Mouse (Mus musculus) G1E (cell line): ENCODE measurements around the gene Phf11a. TPM values are rescaled to one million over a fixed set of nuclear protein-coding genes. Genes with fewer than 3 reads are reported as not detected.
"Not testable (repeated sequence)": the region's sequence is repeated elsewhere in the genome, so short reads cannot be mapped to it uniquely, and the experiment has no call there.

Experiments used
- ATAC-seq: 2 replicates; pipeline ENCODE4 v1.8.0; 2016; ENCODE audit warnings: mild to moderate bottlenecking; ENCODE audit not compliant: insufficient number of reproducible peaks, poor library complexity, low FRiP score, severe bottlenecking; ENCODE audit errors: extremely low read depth
- DNase-seq: peaks from one replicate; pipeline ENCODE4 v3.0.0; 2012; ENCODE audit warnings: low spot score
- H3K27me3 ChIP-seq: 2 replicates; pipeline ENCODE4 v1.6.1; 2012; ENCODE audit warnings: mild to moderate bottlenecking, low read length, inconsistent platforms; ENCODE audit not compliant: insufficient read depth
- H3K36me3 ChIP-seq: replicated peaks from 2 replicates; pipeline ENCODE3; 2012; ENCODE audit warnings: mild to moderate bottlenecking, inconsistent platforms
- H3K4me1 ChIP-seq: 2 replicates; pipeline ENCODE4 v1.6.1; 2012; ENCODE audit warnings: low read depth, low read length, inconsistent platforms, mixed read lengths; ENCODE audit not compliant: insufficient read depth
- H3K4me3 ChIP-seq: 2 replicates; pipeline ENCODE4 v1.5.1; 2012; ENCODE audit warnings: low read depth, mild to moderate bottlenecking, inconsistent platforms, low read length, moderate library complexity, mixed read lengths
- H3K9me3 ChIP-seq: replicated peaks from 2 replicates; pipeline ENCODE4 v1.6.1; 2012; ENCODE audit warnings: inconsistent platforms
- CTCF ChIP-seq: IDR thresholded peaks from 2 replicates; pipeline ENCODE4 v1.5.1; 2012; ENCODE audit warnings: low read depth, low read length, inconsistent platforms, mixed read lengths
- GATA1 ChIP-seq: IDR thresholded peaks from 2 replicates; pipeline ENCODE4 v1.6.1; 2012; ENCODE audit warnings: borderline replicate concordance, low read length, inconsistent platforms, mixed read lengths
- GATA2 ChIP-seq: IDR thresholded peaks from 2 replicates; pipeline ENCODE4 v1.6.1; 2012; ENCODE audit warnings: low read depth, low read length, inconsistent platforms, borderline replicate concordance
- POLR2AphosphoS5 ChIP-seq: IDR thresholded peaks from 2 replicates; pipeline ENCODE4 v1.6.1; 2012; ENCODE audit warnings: low read depth, low read length, inconsistent platforms; ENCODE audit not compliant: insufficient replicate concordance
- TAL1 ChIP-seq: conservative IDR thresholded peaks from 2 replicates; pipeline ENCODE4 v1.6.1; 2012; ENCODE audit warnings: low read depth, low read length, inconsistent platforms, mixed read lengths
- polyA plus RNA-seq: library from polyadenylated mRNA; stranded (reverse); fragments of >175 nt; gene quantifications from 2 replicates; pipeline ENCODE4 v1.2.3, GENCODE M21; 2012
- total RNA-seq, 2 experiments: library from RNA; stranded (forward) in 1 of 2; stranded (reverse) in 1 of 2; fragments of 200-1000 nt in 1 of 2; fragments of >200 nt in 1 of 2; fragmentation: Nextera tagmentation in 1 of 2; gene quantifications; 2 replicates each; pipeline ENCODE4 v1.2.3; 2014 to 2017

Phf11a gene
- total and polyA plus RNA-seq, 3 experiments, result not detected

GRCm38 (mm10) chr14:59260056-59260455 lies 37.3 kb downstream of the Phf11a start, which contains the start of gene Gm6904:
Gm6904 (minus strand) TSS chr14:59260216.
- H3K4me3 ChIP-seq, result no peak within 1 kb of the TSS
- no peak for DNase-seq

GRCm38 (mm10) chr14:59255861-59256260 lies 41.5 kb downstream of the Phf11a start:
- H3K9me3 ChIP-seq, ATAC-seq, H3K36me3 ChIP-seq, H3K4me3 ChIP-seq, H3K27me3 ChIP-seq, DNase-seq, H3K4me1 ChIP-seq: not testable (repeated sequence)

More at GRCm38 (mm10) chr14:59260056-59260455, 37.3 kb downstream of the Phf11a start, which contains the start of gene Gm6904:
- no peak for ATAC-seq
- Histone ChIP-seq H3K4me1 (no peaks in the 10 kb centered on the region), H3K9me3 (no peaks in the 10 kb centered on the region), H3K36me3 (no peaks in the 10 kb centered on the region), H3K27me3 (no peaks in the 10 kb centered on the region)
- TF ChIP-seq TAL1 (no peak), POLR2AphosphoS5 (no peak), GATA2 (no peak), GATA1 (no peak), CTCF (no peak)

GRCm38 (mm10) chr14:59250350-59250749 lies 47.0 kb downstream of the Phf11a start:
- not testable (repeated sequence) for H3K4me1 ChIP-seq, H3K36me3 ChIP-seq, ATAC-seq, H3K27me3 ChIP-seq, H3K4me3 ChIP-seq, DNase-seq, H3K9me3 ChIP-seq

GRCm38 (mm10) chr14:59233635-59234034 lies 63.7 kb downstream of the Phf11a start:
- TF ChIP-seq CTCF, result no peak
- ATAC-seq (no peak), DNase-seq (no peak)
- H3K27me3 ChIP-seq, result no peaks in the 10 kb centered on the region
- H3K36me3 ChIP-seq, result peaks cover 11% of the 10 kb centered on the region
- no peak overlapping the region for H3K4me3 ChIP-seq
- no peaks in the 10 kb centered on the region for H3K4me1 ChIP-seq
- no peaks in the 10 kb centered on the region for H3K9me3 ChIP-seq

GRCm38 (mm10) chr14:59232003-59232402 lies 65.3 kb downstream of the Phf11a start:
- Histone ChIP-seq H3K4me1 (no peaks in the 10 kb centered on the region), H3K36me3 (peaks cover 11% of the 10 kb centered on the region), H3K27me3 (no peaks in the 10 kb centered on the region), H3K4me3 (no peak overlapping the region), H3K9me3 (no peaks in the 10 kb centered on the region)
- TF ChIP-seq CTCF (no peak), POLR2AphosphoS5 (no peak), TAL1 (no peak), GATA1 (no peak), GATA2 (no peak)
- no peak for ATAC-seq
- no peak for DNase-seq

GRCm38 (mm10) chr14:59230331-59230966 lies 66.9 kb downstream of the Phf11a start:
- peaks cover 13% of the 10 kb centered on the region for H3K36me3 ChIP-seq

GRCm38 (mm10) chr14:59229822-59230221 lies 67.5 kb downstream of the Phf11a start:
- Histone ChIP-seq H3K27me3 (no peaks in the 10 kb centered on the region), H3K9me3 (no peaks in the 10 kb centered on the region), H3K4me1 (no peaks in the 10 kb centered on the region), H3K4me3 (no peak overlapping the region), H3K36me3 (peaks cover 13% of the 10 kb centered on the region)
- no peak for ATAC-seq
- no peak for DNase-seq
- no peak for TF ChIP-seq TAL1
- no peak for TF ChIP-seq CTCF
- no peak for TF ChIP-seq GATA2
- no peak for TF ChIP-seq GATA1
- TF ChIP-seq POLR2AphosphoS5, result no peak

More at GRCm38 (mm10) chr14:59230331-59230966, 66.9 kb downstream of the Phf11a start:
- TF ChIP-seq GATA1 (no peak), GATA2 (no peak), POLR2AphosphoS5 (no peak), TAL1 (no peak), CTCF (no peak)
- DNase-seq (no peak), ATAC-seq (no peak)
- H3K4me3 ChIP-seq, result no peak overlapping the region
- H3K4me1 ChIP-seq, result no peaks in the 10 kb centered on the region
- no peaks in the 10 kb centered on the region for H3K27me3 ChIP-seq
- no peaks in the 10 kb centered on the region for H3K9me3 ChIP-seq

Other genes starting within 250 kb of the Phf11a start
- gene 1700129C05Rik, start 154.6 kb downstream of the Phf11a start, total RNA-seq (2014; fragmentation: Nextera tagmentation), result not detected in 2 replicates
- gene 1700129C05Rik, start 154.6 kb downstream of the Phf11a start, total RNA-seq (2017), result 0.22 TPM in 1 of 2 replicates, not detected in the other
- gene 1700129C05Rik, start 154.6 kb downstream of the Phf11a start, polyA plus RNA-seq, result not detected in 2 replicates
- not detected in 2 replicates for gene Gm5142, start 118.8 kb downstream of the Phf11a start, total RNA-seq (2014; fragmentation: Nextera tagmentation)
- gene Gm5142, start 118.8 kb downstream of the Phf11a start, total RNA-seq (2017), result 0.22 TPM in 1 of 2 replicates, not detected in the other
- not detected in 2 replicates for gene Gm5142, start 118.8 kb downstream of the Phf11a start, polyA plus RNA-seq
- 7.0 and 9.4 TPM in 2 replicates for gene Rcbtb1, start 96.3 kb downstream of the Phf11a start, total RNA-seq (2014; fragmentation: Nextera tagmentation)
- 10.6 and 12.0 TPM in 2 replicates for gene Rcbtb1, start 96.3 kb downstream of the Phf11a start, total RNA-seq (2017)
- gene Rcbtb1, start 96.3 kb downstream of the Phf11a start, polyA plus RNA-seq, result 1.3 and 1.8 TPM in 2 replicates
- not detected in 2 replicates for gene Gm6904, start 37.3 kb downstream of the Phf11a start, total RNA-seq (2014; fragmentation: Nextera tagmentation)
- gene Gm6904, start 37.3 kb downstream of the Phf11a start, total RNA-seq (2017), result not detected in 2 replicates
- not detected in 2 replicates for gene Gm6904, start 37.3 kb downstream of the Phf11a start, polyA plus RNA-seq
- gene Phf11b, start 43.8 kb upstream of the Phf11a start, total RNA-seq (2014; fragmentation: Nextera tagmentation), result not detected in 2 replicates
- gene Phf11b, start 43.8 kb upstream of the Phf11a start, total RNA-seq (2017), result 0.17 TPM in 1 of 2 replicates, not detected in the other
- not detected in 2 replicates for gene Phf11b, start 43.8 kb upstream of the Phf11a start, polyA plus RNA-seq
- gene Phf11d, start 67.9 kb upstream of the Phf11a start, total RNA-seq (2014; fragmentation: Nextera tagmentation), result 0.83 TPM in 1 of 2 replicates, not detected in the other
- gene Phf11d, start 67.9 kb upstream of the Phf11a start, total RNA-seq (2017), result 0.12 and 0.22 TPM in 2 replicates
- gene Phf11d, start 67.9 kb upstream of the Phf11a start, polyA plus RNA-seq, result not detected in 2 replicates
- gene Phf11c, start 97.9 kb upstream of the Phf11a start, total RNA-seq (2014; fragmentation: Nextera tagmentation), result 5.1 and 5.8 TPM in 2 replicates
- gene Phf11c, start 97.9 kb upstream of the Phf11a start, total RNA-seq (2017), result 1.4 and 1.7 TPM in 2 replicates
- 0.02 and 0.03 TPM in 2 replicates for gene Phf11c, start 97.9 kb upstream of the Phf11a start, polyA plus RNA-seq
- gene Setdb2, start 143.4 kb upstream of the Phf11a start, total RNA-seq (2014; fragmentation: Nextera tagmentation), result 53.7 and 57.9 TPM in 2 replicates
- 29.9 and 31.5 TPM in 2 replicates for gene Setdb2, start 143.4 kb upstream of the Phf11a start, total RNA-seq (2017)
- gene Setdb2, start 143.4 kb upstream of the Phf11a start, polyA plus RNA-seq, result 6.8 and 9.1 TPM in 2 replicates
- gene Cab39l, start 143.4 kb upstream of the Phf11a start, total RNA-seq (2014; fragmentation: Nextera tagmentation), result 100 and 118 TPM in 2 replicates
- gene Cab39l, start 143.4 kb upstream of the Phf11a start, total RNA-seq (2017), result 49.5 and 52.0 TPM in 2 replicates
- gene Cab39l, start 143.4 kb upstream of the Phf11a start, polyA plus RNA-seq, result 2.2 and 2.3 TPM in 2 replicates